10 mouse cellular contexts compared by ENCODE assay signal in the genomic region with DNA sequence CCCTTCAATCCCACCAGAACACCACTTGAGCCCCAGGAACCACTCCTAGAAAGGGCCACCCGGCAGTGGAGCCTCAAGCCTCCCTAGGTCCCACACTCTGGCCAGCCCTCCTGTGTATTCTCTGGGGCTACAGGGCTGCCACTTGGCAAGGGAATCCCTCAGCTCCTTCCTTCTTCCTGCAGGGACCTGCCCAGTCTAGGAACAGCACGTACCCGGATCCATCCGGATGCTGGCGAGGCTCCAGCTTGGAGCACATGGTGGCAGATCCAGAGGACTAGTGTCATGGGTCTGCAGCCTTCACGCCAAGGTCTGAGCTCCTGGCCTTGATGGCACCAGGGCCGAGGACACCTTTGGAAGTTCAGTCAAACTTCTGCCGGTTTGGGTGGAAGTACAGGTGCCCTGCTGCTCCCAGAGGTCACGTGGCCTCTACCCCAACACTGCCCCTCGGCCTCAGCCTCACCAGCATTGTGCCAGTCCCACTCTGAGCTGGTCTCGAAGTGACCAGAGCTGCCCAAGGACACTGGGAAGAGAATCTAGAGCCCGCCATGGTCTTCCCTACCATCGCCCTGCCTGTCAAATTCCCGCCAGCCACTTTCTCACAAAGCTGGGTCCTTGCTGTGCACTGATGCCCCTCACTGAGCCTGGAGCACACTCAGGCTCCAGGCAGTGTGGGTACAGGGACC.
DNase-seq lines count a peak whose midpoint lies in the region; ATAC-seq and TF ChIP-seq lines count a peak whose summit lies in the region.
"Had no signal": no experiment of that assay in that cellular context is flagged by ENCODE, and none has a peak within 500 bp of the region (broad histone marks: within the 10 kb centered on the region; RNA-seq: fewer than 3 reads in every experiment).

No protein-coding gene starts in this region.

- H3K27me3 ChIP-seq in cerebellum, adult 2 months (ENCODE audit: control insufficient read depth, insufficient read depth, low read length) = no peaks in the 10 kb centered on the region; the same call in 1 of the 2 replicates
- peaks cover 35% of the 10 kb centered on the region for H3K27me3 ChIP-seq in heart, embryonic 13.5 days (replicated peaks)
- H3K27me3 ChIP-seq in lung, embryonic 15.5 days = peaks cover 38% of the 10 kb centered on the region
- peaks cover 28% of the 10 kb centered on the region for H3K27me3 ChIP-seq in neural tube, embryonic 15.5 days (replicated peaks)
- H3K27me3 ChIP-seq in thymus, adult 2 months (ENCODE audit: control insufficient read depth, insufficient read depth, low read length) = no peaks in the 10 kb centered on the region

- no peak overlapping the region for H3K4me3 ChIP-seq in cerebellum, adult 2 months (replicated peaks; ENCODE audit: insufficient read depth, low read depth, low read length)
- H3K4me3 ChIP-seq in heart, embryonic 13.5 days = no peak overlapping the region
- H3K4me3 ChIP-seq in lung, embryonic 15.5 days = no peak overlapping the region
- H3K4me3 ChIP-seq in neural tube, embryonic 15.5 days (replicated peaks) = no peak overlapping the region
- no peak overlapping the region for H3K4me3 ChIP-seq in thymus, adult 2 months (ENCODE audit: control insufficient read depth, insufficient read depth, low read length)
- H3K4me3 ChIP-seq: liver, embryonic 13.5 days had no signal

- DNase-seq in adrenal gland, adult (ENCODE audit: inconsistent age in 2 of 2, low spot score in 1 of 2) = peak; percentile 95 to 97
- DNase-seq in cerebellum, adult 2 months = peak; percentile 53 to 66
- DNase-seq in thymus, postnatal 25 days = no peak
- no peak for DNase-seq in layer of hippocampus, postnatal 14 days (ENCODE audit: low spot score in 2 of 2)
- DNase-seq in thymus, adult 2 months = no peak
- DNase-seq: liver, embryonic 13.5 days; right cerebral cortex, adult 18-20 months had no signal

- TF ChIP-seq POLR2A in cerebellum, adult 2 months (IDR thresholded peaks at IDR 0.05; ENCODE audit: borderline replicate concordance, insufficient read depth, low read length) = no peak
- TF ChIP-seq POLR2A in thymus, adult 2 months (IDR thresholded peaks at IDR 0.05; ENCODE audit: control insufficient read depth, extremely low read depth, insufficient read depth, low read length, poor library complexity) = no peak

- 42% methylated on average over 14 of the region's 14 CpGs for WGBS in cerebellum, adult 2 months
- WGBS in heart, embryonic 13.5 days = 73% methylated on average over 14 of the region's 14 CpGs
- 72% methylated on average over 14 of the region's 14 CpGs for WGBS in lung, embryonic 15.5 days
- WGBS in neural tube, embryonic 15.5 days = 81% methylated on average over 14 of the region's 14 CpGs
- 93% methylated on average over 14 of the region's 14 CpGs for WGBS in thymus, adult 2 months

- H3K4me1 ChIP-seq in cerebellum, adult 2 months (ENCODE audit: control insufficient read depth, insufficient read depth, low read length) = peaks cover 11% of the 10 kb centered on the region; the same call in 1 of the 2 replicates
- H3K4me1 ChIP-seq in heart, embryonic 13.5 days = peaks cover 61% of the 10 kb centered on the region
- peaks cover 49% of the 10 kb centered on the region for H3K4me1 ChIP-seq in lung, embryonic 15.5 days
- H3K4me1 ChIP-seq in neural tube, embryonic 15.5 days = peaks cover 28% of the 10 kb centered on the region
- H3K4me1 ChIP-seq in thymus, adult 2 months (replicated peaks; ENCODE audit: control insufficient read depth, insufficient read depth, low read length) = no peaks in the 10 kb centered on the region

- no peaks in the 10 kb centered on the region for H3K9me3 ChIP-seq in heart, embryonic 13.5 days
- H3K9me3 ChIP-seq in lung, embryonic 15.5 days = no peaks in the 10 kb centered on the region
- H3K9me3 ChIP-seq in neural tube, embryonic 15.5 days (replicated peaks) = no peaks in the 10 kb centered on the region
- H3K9me3 ChIP-seq: liver, embryonic 13.5 days had no signal

- H3K9ac ChIP-seq in heart, embryonic 13.5 days = peak overlapping the region; percentile 42; the same call in 1 of the 2 replicates
- H3K9ac ChIP-seq in lung, embryonic 15.5 days = no peak overlapping the region
- no peak overlapping the region for H3K9ac ChIP-seq in neural tube, embryonic 15.5 days (replicated peaks)
- H3K9ac ChIP-seq: liver, embryonic 13.5 days had no signal

- no peak for TF ChIP-seq CTCF in cerebellum, adult 2 months (IDR thresholded peaks at IDR 0.05; ENCODE audit: borderline replicate concordance, insufficient read depth, low read depth, low read length)
- no peak for TF ChIP-seq CTCF in thymus, adult 2 months (IDR thresholded peaks at IDR 0.05; ENCODE audit: borderline replicate concordance, control insufficient read depth, extremely low read depth, insufficient read depth, low read length, poor library complexity)

- ATAC-seq in heart, embryonic 13.5 days (ENCODE audit: extremely low read depth, insufficient number of reproducible peaks, low FRiP score, low TSS enrichment) = no peak
- peak; percentile 27; the same call in 1 of the 2 replicates for ATAC-seq in lung, embryonic 15.5 days (ENCODE audit: borderline replicate concordance, extremely low read depth, low FRiP score, low TSS enrichment)
- ATAC-seq in neural tube, embryonic 15.5 days (ENCODE audit: low FRiP score) = no peak

- H3K4me2 ChIP-seq in heart, embryonic 13.5 days = no peak overlapping the region
- no peak overlapping the region for H3K4me2 ChIP-seq in lung, embryonic 15.5 days
- no peak overlapping the region for H3K4me2 ChIP-seq in neural tube, embryonic 15.5 days
- H3K4me2 ChIP-seq: liver, embryonic 13.5 days had no signal

- H3K36me3 ChIP-seq in heart, embryonic 13.5 days = peaks cover 26% of the 10 kb centered on the region
- no peaks in the 10 kb centered on the region for H3K36me3 ChIP-seq in lung, embryonic 15.5 days
- H3K36me3 ChIP-seq in neural tube, embryonic 15.5 days = no peaks in the 10 kb centered on the region
- H3K36me3 ChIP-seq in thymus, adult 2 months (ENCODE audit: control insufficient read depth, insufficient read depth, low read length) = no peaks in the 10 kb centered on the region
- H3K36me3 ChIP-seq: liver, embryonic 13.5 days had no signal

- no peak overlapping the region for H3K27ac ChIP-seq in cerebellum, adult 2 months (ENCODE audit: insufficient read depth, low read length)
- H3K27ac ChIP-seq in heart, embryonic 13.5 days (replicated peaks) = peak overlapping the region; percentile 44
- H3K27ac ChIP-seq in lung, embryonic 15.5 days = peak overlapping the region; percentile 58
- no peak overlapping the region for H3K27ac ChIP-seq in neural tube, embryonic 15.5 days (replicated peaks)
- H3K27ac ChIP-seq in thymus, adult 2 months (ENCODE audit: control insufficient read depth, insufficient read depth, low read length) = no peak overlapping the region
- H3K27ac ChIP-seq: liver, embryonic 13.5 days had no signal

Comparison
In these comparisons a context has a peak if more than half of its experiments do, and no peak if none do; other contexts are left out.
1. DNase-seq: peak in adrenal gland, adult (2 of 2) and cerebellum, adult 2 months (2 of 2); none in thymus, postnatal 25 days (single experiment), layer of hippocampus, postnatal 14 days (0 of 2) and thymus, adult 2 months (single experiment).
2. H3K27ac ChIP-seq: peak in heart, embryonic 13.5 days (single experiment) and lung, embryonic 15.5 days (single experiment); none in cerebellum, adult 2 months (single experiment), neural tube, embryonic 15.5 days (single experiment) and thymus, adult 2 months (single experiment).